Mouse (Mus musculus) lung, adult 2 months (tissue): Measurements from ENCODE around the gene Arl2.

Experiments
- CTCF ChIP-seq: fragments of 200-500 bp; IDR thresholded peaks from 2 replicates; pipeline ENCODE4 v1.5.1; 2011; ENCODE audit warnings: mild to moderate bottlenecking, low read length, control low read depth; ENCODE audit not compliant: insufficient read depth
- POLR2A ChIP-seq: fragments of 200-500 bp; IDR thresholded peaks from 2 replicates; pipeline ENCODE4 v1.6.1; 2011; ENCODE audit warnings: low read depth, mild to moderate bottlenecking, control low read depth, low read length, borderline replicate concordance; ENCODE audit errors: extremely low read depth

DNA sequence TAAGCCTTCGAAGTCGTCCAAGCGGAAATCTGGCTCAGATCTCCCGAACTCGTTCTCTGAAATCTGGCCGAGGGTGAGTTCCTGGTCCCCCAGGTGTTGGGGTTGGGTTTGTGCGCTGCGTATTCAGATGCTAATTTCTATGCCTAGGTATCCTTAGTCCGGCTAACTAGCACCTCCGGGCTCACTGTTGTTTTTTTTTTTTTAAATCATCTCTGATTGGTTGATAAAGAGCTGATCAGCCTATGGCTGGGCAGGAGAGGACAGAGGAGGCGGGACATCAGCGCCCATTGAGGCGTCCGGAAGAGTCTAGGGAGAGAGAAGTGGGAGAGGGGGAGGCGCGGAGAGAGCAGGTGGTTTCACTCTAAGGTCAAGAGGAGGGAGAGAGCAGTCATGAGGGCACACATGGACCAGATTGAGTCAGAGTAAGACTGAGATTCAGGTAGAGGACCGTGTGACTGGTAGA, 55.9 kb downstream of the Arl2 start:
- no peak for TF ChIP-seq POLR2A
- no peak for TF ChIP-seq CTCF
